Mouse (Mus musculus): ENCODE measurements around the gene Gm20605. TPM values are rescaled to one million over a fixed set of nuclear protein-coding genes. Genes with fewer than 3 reads are reported as not detected.

Gm20605 gene
- total and polyA plus RNA-seq, 3 experiments: 1.1 to 9.0 (median 1.1) TPM

- no peak for DNase-seq (ENCODE audit: extremely low read depth)
- H3K79me2 ChIP-seq (replicated peaks; ENCODE audit: control insufficient read depth, extremely low read depth, insufficient read depth, poor library complexity, severe bottlenecking): no peaks in the 10 kb centered on the region
- in situ Hi-C loops (cut with MboI; ENCODE audit: low pct_ligation_motif_present, low pct_unique_long_range_greater_than_20kb, low sequenced_read_pairs): no loop called here
- dilution Hi-C loops (cut with MboI; ENCODE audit: extremely low pct_ligation_motif_present, extremely low pct_unique_long_range_greater_than_20kb, low sequenced_read_pairs): no loop called here
- no peak overlapping the region for H3K4me3 ChIP-seq (replicated peaks in 1 of 3; ENCODE audit: low read depth in 2 of 3, low read length in 2 of 3, poor library complexity in 1 of 3)
- H3K27me3 ChIP-seq (replicated peaks): no peaks in the 10 kb centered on the region
- no peaks in the 10 kb centered on the region for H3K9me3 ChIP-seq (replicated peaks; ENCODE audit: low read length)
- H3K27ac ChIP-seq (ENCODE audit: insufficient read depth, low read depth): no peak overlapping the region
- H3K4me2 ChIP-seq (ENCODE audit: insufficient read depth, low read depth, poor library complexity, severe bottlenecking): no peak overlapping the region
- H3K4me1 ChIP-seq (ENCODE audit: control insufficient read depth in 1 of 2, insufficient read depth in 2 of 2): peaks cover 18 to 30% of the 10 kb centered on the region in 2 experiments
- peaks cover 11 to 46% of the 10 kb centered on the region in 2 experiments for H3K36me3 ChIP-seq (replicated peaks in 1 of 2; ENCODE audit: control insufficient read depth in 1 of 2, insufficient read depth in 1 of 2, low read length in 1 of 2)
- H3K9ac ChIP-seq (ENCODE audit: insufficient read depth, low read depth): no peak overlapping the region
- TF ChIP-seq SMC3 (IDR thresholded peaks at IDR 0.05; ENCODE audit: low read depth, low read length): peak; percentile 48
- 0 out of 2 replicates have a peak, but pooled peaks have one; percentile 49 for TF ChIP-seq MYC (IDR thresholded peaks at IDR 0.05; ENCODE audit: low read depth, low read length)
- no peak for TF ChIP-seq USF2 (conservative IDR thresholded peaks at IDR 0.05; ENCODE audit: low read depth, low read length)
- peak; percentile 33 to 64; a peak in 2 of 4 replicates for TF ChIP-seq CTCF (conservative IDR thresholded peaks at IDR 0.05 in 1 of 2, IDR thresholded peaks at IDR 0.05 in 1 of 2; ENCODE audit: low read depth in 2 of 2, low read length in 2 of 2)
- peak; percentile 49 for TF ChIP-seq RAD21 (IDR thresholded peaks at IDR 0.05; ENCODE audit: low read depth, low read length)
Measured at GRCm38 (mm10) chr5:137670240-137670639, 41.3 kb downstream of the Gm20605 start.

- no peaks in the 10 kb centered on the region for H3K9me3 ChIP-seq (replicated peaks; ENCODE audit: low read length)
- peaks cover 18 to 35% of the 10 kb centered on the region in 2 experiments for H3K4me1 ChIP-seq (ENCODE audit: control insufficient read depth in 1 of 2, insufficient read depth in 2 of 2)
- no peaks in the 10 kb centered on the region for H3K79me2 ChIP-seq (replicated peaks; ENCODE audit: control insufficient read depth, extremely low read depth, insufficient read depth, poor library complexity, severe bottlenecking)
- H3K27ac ChIP-seq (ENCODE audit: insufficient read depth, low read depth): peak overlapping the region; percentile 81
- H3K27me3 ChIP-seq (replicated peaks): no peaks in the 10 kb centered on the region
- no peak overlapping the region for H3K4me3 ChIP-seq (replicated peaks in 1 of 3; ENCODE audit: low read depth in 2 of 3, low read length in 2 of 3, poor library complexity in 1 of 3)
- in situ Hi-C loops (cut with MboI; ENCODE audit: low pct_ligation_motif_present, low pct_unique_long_range_greater_than_20kb, low sequenced_read_pairs) (no loop called here), dilution Hi-C loops (cut with MboI; ENCODE audit: extremely low pct_ligation_motif_present, extremely low pct_unique_long_range_greater_than_20kb, low sequenced_read_pairs) (no loop called here)
- H3K36me3 ChIP-seq (replicated peaks in 1 of 2; ENCODE audit: control insufficient read depth in 1 of 2, insufficient read depth in 1 of 2, low read length in 1 of 2): peaks cover 4 to 42% of the 10 kb centered on the region in 2 experiments
- peak overlapping the region; percentile 72 for H3K4me2 ChIP-seq (ENCODE audit: insufficient read depth, low read depth, poor library complexity, severe bottlenecking)
- peak overlapping the region; percentile 38; the same call in 1 of the 2 replicates for H3K9ac ChIP-seq (ENCODE audit: insufficient read depth, low read depth)
- DNase-seq (ENCODE audit: extremely low read depth): peak; percentile 86
- no peak for TF ChIP-seq GABPA (IDR thresholded peaks at IDR 0.05; ENCODE audit: insufficient replicate concordance, low read depth, low read length)
- TF ChIP-seq MAFK (IDR thresholded peaks at IDR 0.05; ENCODE audit: insufficient replicate concordance, low read length): 0 out of 2 replicates have a peak, but pooled peaks have one; percentile 17
- TF ChIP-seq ETS1 (conservative IDR thresholded peaks at IDR 0.05; ENCODE audit: low read depth, low read length): peak; percentile 95
- TF ChIP-seq CHD1 (IDR thresholded peaks at IDR 0.05; ENCODE audit: low read depth, low read length): no peak
- TF ChIP-seq POLR2A (IDR thresholded peaks at IDR 0.05; ENCODE audit: low read depth, low read length): peak; percentile 33; the same call in 1 of the 2 replicates
- TF ChIP-seq USF2 (conservative IDR thresholded peaks at IDR 0.05; ENCODE audit: low read depth, low read length): peak; percentile 89
- peak; percentile 87 for TF ChIP-seq USF1 (IDR thresholded peaks at IDR 0.05; ENCODE audit: low read depth, low read length)
- TF ChIP-seq ZKSCAN1 (IDR thresholded peaks at IDR 0.05; ENCODE audit: borderline replicate concordance, low read depth, low read length): no peak
- TF ChIP-seq MXI1 (IDR thresholded peaks at IDR 0.05; ENCODE audit: low read depth, low read length): no peak
- TF ChIP-seq BHLHE40 (IDR thresholded peaks at IDR 0.05; ENCODE audit: low read depth, low read length): peak; percentile 97
- TF ChIP-seq SIN3A (IDR thresholded peaks at IDR 0.05; ENCODE audit: low read length): peak; percentile 59; the same call in 1 of the 2 replicates
- no peak for TF ChIP-seq KAT2A (IDR thresholded peaks at IDR 0.05; ENCODE audit: insufficient replicate concordance, low read length)
- TF ChIP-seq ZNF384 (IDR thresholded peaks at IDR 0.05; ENCODE audit: low read depth, low read length): no peak
- TF ChIP-seq CHD2 (IDR thresholded peaks at IDR 0.05; ENCODE audit: low read length): no peak
- no peak for TF ChIP-seq E2F4 (IDR thresholded peaks at IDR 0.05; ENCODE audit: insufficient replicate concordance, low read depth, low read length)
- no peak for TF ChIP-seq PAX5 (IDR thresholded peaks at IDR 0.05; ENCODE audit: low read length)
- TF ChIP-seq CTCF (conservative IDR thresholded peaks at IDR 0.05 in 1 of 2, IDR thresholded peaks at IDR 0.05 in 1 of 2; ENCODE audit: low read depth in 2 of 2, low read length in 2 of 2): no peak
- TF ChIP-seq TCF12 (IDR thresholded peaks at IDR 0.05; ENCODE audit: low read depth, low read length): peak; percentile 80; the same call in 1 of the 2 replicates
- TF ChIP-seq JUND (conservative IDR thresholded peaks at IDR 0.05; ENCODE audit: low read depth, low read length): peak; percentile 49
- no peak for TF ChIP-seq HCFC1 (IDR thresholded peaks at IDR 0.05; ENCODE audit: low read depth, low read length)
- no peak for TF ChIP-seq NRF1 (IDR thresholded peaks at IDR 0.05; ENCODE audit: low read depth, low read length)
- TF ChIP-seq EP300 (IDR thresholded peaks at IDR 0.05; ENCODE audit: low read length): peak; percentile 77
- no peak for TF ChIP-seq POLR2AphosphoS2 (IDR thresholded peaks at IDR 0.05; ENCODE audit: low read depth, low read length)
- peak; percentile 27; the same call in 1 of the 2 replicates for TF ChIP-seq JUN (IDR thresholded peaks at IDR 0.05; ENCODE audit: insufficient read depth, low read depth, low read length)
- no peak; the same call in 1 of the 2 replicates for TF ChIP-seq MAZ (IDR thresholded peaks at IDR 0.05; ENCODE audit: low read depth, low read length)
- 0 out of 2 replicates have a peak, but pooled peaks have one; percentile 64 for TF ChIP-seq TBP (conservative IDR thresholded peaks at IDR 0.05; ENCODE audit: low read depth, low read length)
- TF ChIP-seq MAX (IDR thresholded peaks at IDR 0.05; ENCODE audit: low read length): peak; percentile 58; the same call in 1 of the 2 replicates
- no peak for TF ChIP-seq ZC3H11A (IDR thresholded peaks at IDR 0.05; ENCODE audit: low read depth, low read length)
Measured at GRCm38 (mm10) chr5:137671443-137672240, 42.7 kb downstream of the Gm20605 start.

All from CH12.LX (cell line).